Mouse (Mus musculus): Measurements from ENCODE around the gene Limk1. TPM values are rescaled to one million over a fixed set of nuclear protein-coding genes. Genes with fewer than 3 reads are reported as not detected.

Limk1 gene
- polyA plus RNA-seq, 1 experiment = 32.2 TPM

DNA sequence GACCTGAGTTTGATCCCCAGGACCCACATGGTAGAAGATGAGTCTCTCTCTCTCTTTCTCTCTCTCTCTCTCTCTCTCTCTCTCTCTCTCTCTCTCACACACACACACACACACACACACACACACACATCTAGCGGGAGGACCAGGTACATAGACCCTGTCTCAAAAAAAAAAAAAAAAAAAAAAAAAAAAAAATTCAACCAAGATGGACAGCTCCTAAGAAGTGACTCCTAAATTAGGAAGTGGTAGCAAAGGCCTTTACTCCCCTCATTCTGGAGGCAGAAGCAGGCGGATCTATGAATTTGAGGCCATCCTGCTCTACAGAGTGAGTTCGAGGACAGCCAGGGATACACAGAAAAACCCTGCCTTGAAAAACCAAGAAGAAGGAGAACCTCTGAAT, 48.0 kb downstream of the Limk1 start:
- H3K4me3 ChIP-seq (ENCODE audit: insufficient read depth, poor library complexity, severe bottlenecking) = no peak overlapping the region
- peaks cover 23% of the 10 kb centered on the region for H3K36me3 ChIP-seq (ENCODE audit: control insufficient read depth, insufficient read depth)
- peaks cover 35% of the 10 kb centered on the region for H3K79me3 ChIP-seq (ENCODE audit: low read depth)
- no peaks in the 10 kb centered on the region for H3K27me3 ChIP-seq (ENCODE audit: control insufficient read depth, insufficient read depth, insufficient read length)
- H3K79me2 ChIP-seq (ENCODE audit: control insufficient read depth, insufficient read depth) = peaks cover 39% of the 10 kb centered on the region
- H3ac ChIP-seq (ENCODE audit: control insufficient read depth, insufficient read length, low read depth) = no peak overlapping the region
- TF ChIP-seq MAX (IDR thresholded peaks at IDR 0.05) = no peak
- TF ChIP-seq FOSL1 (IDR thresholded peaks at IDR 0.05; ENCODE audit: insufficient read depth, low read length, poor library complexity, severe bottlenecking) = no peak
- TF ChIP-seq CTCF (IDR thresholded peaks at IDR 0.05; ENCODE audit: control insufficient read depth, insufficient read depth, insufficient read length) = no peak
- no peak for TF ChIP-seq MYOG (IDR thresholded peaks at IDR 0.05; ENCODE audit: control insufficient read depth, extremely low read depth, insufficient read length)
- TF ChIP-seq CEBPB (IDR thresholded peaks at IDR 0.05; ENCODE audit: low read depth) = no peak
- no peak for TF ChIP-seq MYOD1 (IDR thresholded peaks at IDR 0.05; ENCODE audit: control insufficient read depth, insufficient read length, low read depth)
- no peak for TF ChIP-seq USF1 (IDR thresholded peaks at IDR 0.05; ENCODE audit: low read depth)

- H3ac ChIP-seq (ENCODE audit: control insufficient read depth, insufficient read length, low read depth) = peak within 1 kb of the TSS; percentile 90
These were observed 49.1 kb downstream of the Limk1 start, which contains the start of gene Eif4h for GRCm38 (mm10) chr5:134639269-134639682. Gene Eif4h (minus strand): TSS chr5:134639490.

GRCm38 (mm10) chr5:134638461-134639268, 49.7 kb downstream of the Limk1 start:
- TF ChIP-seq CEBPB (IDR thresholded peaks at IDR 0.05; ENCODE audit: low read depth) (no peak), USF1 (IDR thresholded peaks at IDR 0.05; ENCODE audit: low read depth) (no peak), MYOD1 (IDR thresholded peaks at IDR 0.05; ENCODE audit: control insufficient read depth, insufficient read length, low read depth) (no peak)
- Histone ChIP-seq H3ac (ENCODE audit: control insufficient read depth, insufficient read length, low read depth) (peak overlapping the region; percentile 90), H3K79me2 (ENCODE audit: control insufficient read depth, insufficient read depth) (peaks cover 56% of the 10 kb centered on the region), H3K27me3 (ENCODE audit: control insufficient read depth, insufficient read depth, insufficient read length) (no peaks in the 10 kb centered on the region), H3K79me3 (ENCODE audit: low read depth) (peaks cover 51% of the 10 kb centered on the region), H3K4me3 (ENCODE audit: insufficient read depth, poor library complexity, severe bottlenecking) (peak overlapping the region; percentile 87), H3K36me3 (ENCODE audit: control insufficient read depth, insufficient read depth) (peaks cover 40% of the 10 kb centered on the region)

More at GRCm38 (mm10) chr5:134639269-134639682, 49.1 kb downstream of the Limk1 start, which contains the start of gene Eif4h:
- Histone ChIP-seq H3K36me3 (ENCODE audit: control insufficient read depth, insufficient read depth) (peaks cover 34% of the 10 kb centered on the region), H3K27me3 (ENCODE audit: control insufficient read depth, insufficient read depth, insufficient read length) (no peaks in the 10 kb centered on the region), H3K79me3 (ENCODE audit: low read depth) (peaks cover 45% of the 10 kb centered on the region), H3K79me2 (ENCODE audit: control insufficient read depth, insufficient read depth) (peaks cover 50% of the 10 kb centered on the region), H3K4me3 (ENCODE audit: insufficient read depth, poor library complexity, severe bottlenecking) (peak within 1 kb of the TSS; percentile 87)
- TF ChIP-seq MAX (IDR thresholded peaks at IDR 0.05) (peak; percentile 95), MYOG (IDR thresholded peaks at IDR 0.05; ENCODE audit: control insufficient read depth, extremely low read depth, insufficient read length) (no peak), CTCF (IDR thresholded peaks at IDR 0.05; ENCODE audit: control insufficient read depth, insufficient read depth, insufficient read length) (no peak), CEBPB (IDR thresholded peaks at IDR 0.05; ENCODE audit: low read depth) (no peak), USF1 (IDR thresholded peaks at IDR 0.05; ENCODE audit: low read depth) (peak; percentile 79), MYOD1 (IDR thresholded peaks at IDR 0.05; ENCODE audit: control insufficient read depth, insufficient read length, low read depth) (no peak), FOSL1 (IDR thresholded peaks at IDR 0.05; ENCODE audit: insufficient read depth, low read length, poor library complexity, severe bottlenecking) (no peak)

DNA sequence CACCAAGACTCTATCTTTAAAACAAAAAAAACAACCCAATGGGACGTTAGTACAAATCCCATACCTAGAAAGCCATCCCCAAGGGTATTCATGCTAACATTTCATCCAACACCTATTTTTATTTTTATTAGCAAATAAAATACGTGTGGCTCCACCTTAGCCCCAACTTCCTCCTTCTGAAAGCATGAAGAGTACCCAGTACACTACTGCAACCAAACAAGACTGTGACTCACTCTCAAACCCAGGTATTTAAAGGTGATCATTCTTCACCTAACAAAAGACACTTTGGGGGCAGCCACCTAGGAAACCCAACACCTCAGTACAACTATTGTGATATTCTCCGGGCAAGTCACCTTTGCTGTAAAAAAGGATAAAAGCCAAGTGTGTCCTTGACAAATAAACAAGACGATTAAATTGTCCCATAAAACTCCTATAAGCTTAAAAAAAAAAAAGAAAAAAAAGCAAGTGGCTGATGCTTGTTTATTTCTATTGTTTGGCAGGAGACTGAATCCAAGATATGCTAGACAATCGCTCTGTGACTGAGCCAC, 50.5 kb downstream of the Limk1 start:
- TF ChIP-seq FOSL1 (IDR thresholded peaks at IDR 0.05; ENCODE audit: insufficient read depth, low read length, poor library complexity, severe bottlenecking) (no peak), MYOG (IDR thresholded peaks at IDR 0.05; ENCODE audit: control insufficient read depth, extremely low read depth, insufficient read length) (no peak), MYOD1 (IDR thresholded peaks at IDR 0.05; ENCODE audit: control insufficient read depth, insufficient read length, low read depth) (no peak), MAX (IDR thresholded peaks at IDR 0.05) (no peak), CTCF (IDR thresholded peaks at IDR 0.05; ENCODE audit: control insufficient read depth, insufficient read depth, insufficient read length) (no peak), CEBPB (IDR thresholded peaks at IDR 0.05; ENCODE audit: low read depth) (no peak), USF1 (IDR thresholded peaks at IDR 0.05; ENCODE audit: low read depth) (no peak)
- Histone ChIP-seq H3K4me3 (ENCODE audit: insufficient read depth, poor library complexity, severe bottlenecking) (peak overlapping the region; percentile 87), H3K27me3 (ENCODE audit: control insufficient read depth, insufficient read depth, insufficient read length) (no peaks in the 10 kb centered on the region), H3K36me3 (ENCODE audit: control insufficient read depth, insufficient read depth) (peaks cover 48% of the 10 kb centered on the region), H3ac (ENCODE audit: control insufficient read depth, insufficient read length, low read depth) (peak overlapping the region; percentile 90), H3K79me2 (ENCODE audit: control insufficient read depth, insufficient read depth) (peaks cover 63% of the 10 kb centered on the region), H3K79me3 (ENCODE audit: low read depth) (peaks cover 59% of the 10 kb centered on the region)

GRCm38 (mm10) chr5:134632841-134633240, 55.6 kb downstream of the Limk1 start:
- Histone ChIP-seq H3K79me3 (ENCODE audit: low read depth) (peaks cover 96% of the 10 kb centered on the region), H3K36me3 (ENCODE audit: control insufficient read depth, insufficient read depth) (peaks cover 94% of the 10 kb centered on the region)
- TF ChIP-seq CEBPB (IDR thresholded peaks at IDR 0.05; ENCODE audit: low read depth) = no peak
- TF ChIP-seq USF1 (IDR thresholded peaks at IDR 0.05; ENCODE audit: low read depth) = no peak
- no peak for TF ChIP-seq FOSL1 (IDR thresholded peaks at IDR 0.05; ENCODE audit: insufficient read depth, low read length, poor library complexity, severe bottlenecking)
- no peak for TF ChIP-seq MYOG (IDR thresholded peaks at IDR 0.05; ENCODE audit: control insufficient read depth, extremely low read depth, insufficient read length)
- no peak for TF ChIP-seq CTCF (IDR thresholded peaks at IDR 0.05; ENCODE audit: control insufficient read depth, insufficient read depth, insufficient read length)
- no peak for TF ChIP-seq MYOD1 (IDR thresholded peaks at IDR 0.05; ENCODE audit: control insufficient read depth, insufficient read length, low read depth)
- TF ChIP-seq MAX (IDR thresholded peaks at IDR 0.05) = no peak

More at GRCm38 (mm10) chr5:134632841-134633240, 55.6 kb downstream of the Limk1 start:
- no peak overlapping the region for H3K4me3 ChIP-seq (ENCODE audit: insufficient read depth, poor library complexity, severe bottlenecking)
- H3K79me2 ChIP-seq (ENCODE audit: control insufficient read depth, insufficient read depth) = peaks cover 100% of the 10 kb centered on the region
- H3K27me3 ChIP-seq (ENCODE audit: control insufficient read depth, insufficient read depth, insufficient read length) = no peaks in the 10 kb centered on the region
- no peak overlapping the region for H3ac ChIP-seq (ENCODE audit: control insufficient read depth, insufficient read length, low read depth)

All from C2C12 (cell line).